Mouse (Mus musculus): ENCODE data around the gene Cramp1l.
A peak's percentile ranks its signal among the peaks of the same experiment; 100 is the strongest.
"Not testable (repeated sequence)": the region's sequence is repeated elsewhere in the genome, so short reads cannot be mapped to it uniquely, and the experiment has no call there.

Cramp1l gene

GRCm38 (mm10) chr17:24953291-24953690, 62.3 kb downstream of the Cramp1l start:
- no peak for DNase-seq

- DNase-seq, result no peak
Observed at GRCm38 (mm10) chr17:24950671-24951070, 64.9 kb downstream of the Cramp1l start.

- no peak for DNase-seq
Observed at GRCm38 (mm10) chr17:24948204-24948603, 67.4 kb downstream of the Cramp1l start.

- DNase-seq, result not testable (repeated sequence)
Observed at GRCm38 (mm10) chr17:24943589-24943988, 72.0 kb downstream of the Cramp1l start.

GRCm38 (mm10) chr17:24943036-24943435, 72.6 kb downstream of the Cramp1l start:
- DNase-seq, result no peak

GRCm38 (mm10) chr17:24942453-24942852, 73.1 kb downstream of the Cramp1l start:
- peak; percentile 47 to 52 for DNase-seq

- DNase-seq, result no peak
Observed at GRCm38 (mm10) chr17:24937266-24937665, 78.3 kb downstream of the Cramp1l start.

- peak; percentile 94 to 96 for DNase-seq
Observed at GRCm38 (mm10) chr17:24936259-24937237, 79.0 kb downstream of the Cramp1l start, which contains the start of gene Mapk8ip3. Gene Mapk8ip3, minus strand, starts transcription at chr17:24936977.

- no peak for DNase-seq
Observed at GRCm38 (mm10) chr17:24935666-24936065, 79.9 kb downstream of the Cramp1l start.

GRCm38 (mm10) chr17:24934926-24935325, 80.7 kb downstream of the Cramp1l start:
- no peak for DNase-seq

GRCm38 (mm10) chr17:24933163-24933562, 82.4 kb downstream of the Cramp1l start:
- no peak for DNase-seq

GRCm38 (mm10) chr17:24932431-24932830, 83.2 kb downstream of the Cramp1l start:
- DNase-seq, result no peak

- DNase-seq, result no peak
Observed at GRCm38 (mm10) chr17:24929506-24929905, 86.1 kb downstream of the Cramp1l start.

GRCm38 (mm10) chr17:24923246-24923645, 92.3 kb downstream of the Cramp1l start:
- DNase-seq, result no peak

GRCm38 (mm10) chr17:24913984-24914383, 101.6 kb downstream of the Cramp1l start:
- no peak for DNase-seq

Measured in cerebellum, postnatal 36 days (tissue).